Mouse (Mus musculus): ENCODE data around the gene 1700016H13Rik. TPM values are rescaled to one million over a fixed set of nuclear protein-coding genes. Genes with fewer than 3 reads are reported as not detected.

Gene 1700016H13Rik
- total RNA-seq (2021), result under 1 TPM in 1 of 2 experiments, not detected in 1; 0.33 TPM

DNA sequence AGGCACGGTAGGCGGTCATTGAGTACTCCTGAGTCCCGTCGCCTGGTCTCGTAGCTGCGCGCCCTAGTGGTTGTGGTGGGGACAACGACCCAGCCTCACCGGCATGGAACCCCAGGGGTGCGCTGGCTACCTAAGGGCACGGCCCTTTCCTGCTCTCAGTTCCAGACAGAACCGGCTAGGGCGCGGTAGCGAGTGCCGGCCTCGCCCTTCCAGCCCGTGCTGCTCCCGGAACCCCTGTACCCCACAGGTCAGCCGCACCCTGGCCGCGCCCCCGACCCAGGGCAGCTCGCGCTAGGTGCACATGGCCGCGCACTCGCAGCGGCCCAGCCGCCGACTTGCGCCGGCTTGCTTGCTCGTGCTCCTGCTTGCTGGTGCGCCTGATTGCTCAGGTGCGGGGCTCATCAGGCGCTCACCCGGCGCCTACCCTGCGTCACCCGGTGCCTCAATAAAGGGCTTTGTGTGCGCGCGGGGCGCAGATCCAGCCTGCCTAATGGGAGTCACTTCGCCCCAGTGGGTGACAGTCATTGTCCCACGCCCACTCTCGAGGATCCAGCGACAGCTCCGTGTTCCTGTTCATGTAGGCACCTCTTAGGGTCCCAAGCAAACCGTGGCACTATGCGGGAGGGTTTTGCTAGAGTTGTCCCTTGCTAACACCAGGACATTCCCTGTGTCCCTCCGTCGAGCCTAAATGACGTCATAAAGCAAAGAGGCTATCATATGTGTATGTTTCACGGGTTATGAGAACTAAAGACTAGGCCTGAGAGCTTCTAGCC is at the start of gene 1700016H13Rik:
Gene 1700016H13Rik, minus strand, starts transcription at position 665 of the 773 bp plus-strand sequence.
- DNase-seq, result peak; percentile 83

GRCm38 (mm10) chr5:103705331-103705730 is 49.5 kb upstream of the 1700016H13Rik start:
- DNase-seq, result no peak

- DNase-seq, result no peak
These were observed 46.7 kb upstream of the 1700016H13Rik start for GRCm38 (mm10) chr5:103702527-103702926.

DNA sequence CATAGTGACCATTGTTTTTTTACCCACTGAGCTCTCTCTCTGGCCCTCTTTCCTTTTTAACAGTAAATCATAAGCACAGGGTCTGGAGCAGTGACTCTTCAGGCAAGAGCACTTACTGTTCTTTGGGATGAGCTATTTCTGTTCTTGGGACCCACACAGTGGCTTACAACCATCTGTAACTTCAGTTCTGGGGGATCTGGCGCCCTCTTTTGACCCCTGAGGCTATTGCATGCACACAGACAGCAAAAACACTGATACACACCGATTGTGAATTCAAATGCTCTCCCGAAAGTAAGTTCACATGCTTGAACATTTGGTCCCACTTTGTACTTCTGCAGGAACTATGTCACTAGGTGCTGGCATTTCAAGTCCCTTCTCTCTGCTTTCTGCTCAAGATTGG is 45.7 kb upstream of the 1700016H13Rik start:
- no peak for DNase-seq

DNA sequence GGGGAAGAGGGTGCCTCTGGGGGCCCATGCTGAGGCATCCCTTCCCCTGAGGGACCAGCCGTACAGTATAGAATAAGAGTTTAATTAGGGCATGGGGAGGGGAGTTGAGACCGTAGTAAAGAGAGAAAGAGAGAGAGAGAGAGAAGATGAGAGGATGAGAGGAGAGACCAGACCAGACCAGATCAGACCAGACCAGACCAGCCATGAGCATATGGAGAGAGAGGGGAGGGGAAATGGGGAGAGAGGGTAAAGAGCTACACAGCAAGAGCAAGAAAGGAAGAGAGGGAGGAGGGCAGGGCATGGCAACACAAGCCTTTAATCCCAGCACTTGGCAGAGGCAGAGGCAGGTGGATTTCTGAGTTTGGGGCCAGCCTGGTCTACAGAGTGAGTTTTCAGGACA is 44.9 kb upstream of the 1700016H13Rik start:
- no peak for DNase-seq

DNA sequence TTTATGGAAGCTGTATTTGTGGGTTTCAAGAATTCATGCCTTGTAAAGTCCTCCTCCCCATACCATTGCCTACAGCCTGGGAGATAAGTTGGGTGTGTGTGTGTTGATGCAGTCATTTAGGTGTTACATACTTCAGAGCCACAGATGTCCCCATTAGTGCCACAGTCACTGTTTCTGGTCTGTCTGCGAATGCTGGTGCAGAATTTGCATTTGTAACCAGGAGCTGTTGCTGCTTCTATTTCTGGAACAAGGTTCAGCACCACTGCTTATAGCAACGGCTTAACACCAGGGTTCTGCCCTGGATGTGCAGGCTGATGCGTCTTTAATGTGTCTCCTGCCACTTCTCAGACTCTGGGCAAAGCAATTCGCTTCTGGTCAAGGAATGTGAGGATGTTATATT is 43.7 kb upstream of the 1700016H13Rik start:
- no peak for DNase-seq

GRCm38 (mm10) chr5:103698577-103698976 is 42.8 kb upstream of the 1700016H13Rik start:
- DNase-seq, result no peak

DNA sequence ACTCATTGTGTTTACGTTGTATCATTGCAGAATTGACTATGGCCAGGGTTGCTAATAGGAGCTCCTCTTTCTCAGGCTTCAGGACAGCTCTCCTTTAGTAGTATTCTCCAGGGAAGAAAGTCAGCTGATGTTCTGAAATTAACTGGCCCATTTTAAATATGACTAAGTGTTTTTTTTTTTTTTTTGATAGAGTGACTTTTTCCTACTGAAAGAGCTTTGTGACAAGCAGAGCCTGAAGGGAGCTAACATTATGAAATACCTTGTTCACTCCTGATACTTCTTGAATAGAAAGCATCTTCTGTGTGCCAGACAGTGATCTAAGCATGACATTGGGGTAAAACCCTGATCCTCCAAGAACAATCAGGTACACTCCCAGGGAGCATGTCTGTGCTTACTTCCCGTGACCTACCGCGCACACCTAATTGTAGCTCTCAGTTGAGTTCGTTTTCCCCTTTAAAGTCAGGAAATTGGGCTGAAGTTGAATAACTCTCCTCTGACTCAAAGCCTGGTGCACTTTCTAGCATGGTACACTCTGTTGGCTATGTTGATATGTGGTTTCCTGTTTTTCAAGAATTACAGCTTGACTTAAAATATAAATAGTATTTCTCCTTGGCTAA is 42.2 kb upstream of the 1700016H13Rik start:
- DNase-seq, result no peak

DNA sequence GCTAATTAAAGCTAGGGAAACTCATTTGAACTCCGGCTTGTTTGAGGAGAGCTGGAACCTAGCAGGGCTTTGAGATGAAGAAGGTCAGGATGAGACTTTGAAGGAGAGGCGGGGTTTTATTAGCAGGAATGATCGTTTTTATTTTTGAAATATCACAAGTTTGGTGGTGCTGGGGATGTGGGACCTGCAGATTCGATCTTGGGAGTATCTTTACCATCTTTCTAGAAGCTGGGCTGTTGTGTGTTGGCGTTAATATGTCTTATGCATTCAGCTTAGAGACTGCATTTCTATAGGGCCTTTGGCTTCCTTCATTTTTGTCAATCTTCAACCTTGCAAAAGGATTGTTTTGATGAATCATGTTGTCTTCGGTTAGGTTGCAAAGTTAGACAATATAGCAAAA is 38.3 kb upstream of the 1700016H13Rik start:
- no peak for DNase-seq

DNA sequence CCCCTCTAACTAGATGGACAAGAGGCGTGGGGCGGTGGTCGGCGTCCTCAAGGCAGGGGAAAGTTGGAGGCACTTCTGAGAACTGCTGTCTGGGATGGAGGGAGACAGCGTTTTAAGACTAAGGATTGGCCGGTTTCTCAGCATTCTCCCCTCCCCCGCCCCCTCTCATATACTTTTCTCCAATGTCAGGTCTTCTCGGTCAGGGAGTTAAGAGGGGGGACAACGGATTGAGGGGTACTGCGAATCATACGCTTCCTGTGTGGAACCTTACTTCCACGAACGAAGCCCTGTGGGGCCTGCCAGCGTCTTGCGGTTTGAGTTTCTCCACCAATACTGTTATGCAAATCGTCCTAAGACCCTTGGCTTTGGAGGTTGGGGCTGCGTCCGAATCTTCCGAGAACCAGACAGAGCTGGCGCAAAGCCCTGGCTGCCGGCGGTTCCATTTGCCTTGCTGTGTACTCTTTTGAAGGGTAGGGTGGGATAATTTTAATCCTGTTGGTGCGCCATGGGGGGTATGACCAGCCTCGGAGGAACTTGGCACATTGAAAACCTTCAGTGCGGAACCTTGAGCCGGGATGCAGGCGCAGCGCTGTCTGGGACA is 37.3 kb upstream of the 1700016H13Rik start:
- peak; percentile 12 for DNase-seq

- DNase-seq, result no peak
These were observed 36.8 kb upstream of the 1700016H13Rik start for GRCm38 (mm10) chr5:103692531-103693040.

DNA sequence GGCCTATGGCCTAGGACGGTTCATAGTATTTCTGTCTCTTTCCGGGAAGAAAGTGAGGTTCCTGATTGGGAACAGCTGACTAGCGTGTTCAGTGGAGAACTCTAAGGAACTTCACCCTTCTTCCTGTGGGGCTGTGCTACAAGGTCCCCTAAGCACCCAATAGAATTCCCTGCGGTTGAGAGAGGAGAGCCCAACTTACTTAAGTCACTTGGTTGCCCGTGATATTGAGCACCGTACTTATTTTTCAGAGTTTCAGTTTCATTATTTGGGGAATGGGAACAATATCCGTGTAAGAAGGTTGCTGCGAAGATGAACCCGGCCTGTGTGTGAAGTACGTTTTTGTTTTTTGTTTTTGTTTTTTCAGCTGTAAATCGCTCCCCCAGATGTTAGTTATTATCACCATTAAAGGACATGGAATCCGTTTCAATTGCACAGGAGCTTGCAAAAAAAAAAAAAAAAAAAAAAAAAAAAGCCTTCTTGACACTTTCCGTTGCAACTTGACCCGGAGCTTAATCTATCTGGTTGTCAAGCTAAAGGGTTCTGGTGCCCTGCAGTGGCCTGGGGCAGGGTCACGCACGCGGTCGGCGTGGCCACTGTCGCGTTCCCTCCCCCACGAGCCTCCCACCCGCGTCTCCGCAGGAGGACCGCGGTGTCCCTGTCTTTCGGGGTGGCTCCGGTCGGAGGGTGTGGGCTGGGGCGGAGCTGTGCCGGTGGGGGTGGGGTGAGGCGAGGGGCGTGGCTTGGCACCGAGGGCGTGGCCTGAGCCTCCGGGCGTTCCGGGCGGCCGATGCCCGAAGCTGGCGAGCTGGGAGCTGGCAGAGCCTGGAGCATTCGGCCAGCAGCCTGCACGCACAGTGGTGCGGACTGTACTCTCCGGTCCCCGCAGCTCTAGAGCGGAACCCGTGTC is 36.1 kb upstream of the 1700016H13Rik start, which contains the start of gene Aff1:
Gene Aff1, plus strand, starts transcription at position 751 of the 907 bp plus-strand sequence.
- DNase-seq, result peak; percentile 94

- DNase-seq, result no peak
These were observed 35.4 kb upstream of the 1700016H13Rik start for GRCm38 (mm10) chr5:103691171-103691570.

GRCm38 (mm10) chr5:103690190-103690589 is 34.4 kb upstream of the 1700016H13Rik start:
- DNase-seq, result no peak

DNA sequence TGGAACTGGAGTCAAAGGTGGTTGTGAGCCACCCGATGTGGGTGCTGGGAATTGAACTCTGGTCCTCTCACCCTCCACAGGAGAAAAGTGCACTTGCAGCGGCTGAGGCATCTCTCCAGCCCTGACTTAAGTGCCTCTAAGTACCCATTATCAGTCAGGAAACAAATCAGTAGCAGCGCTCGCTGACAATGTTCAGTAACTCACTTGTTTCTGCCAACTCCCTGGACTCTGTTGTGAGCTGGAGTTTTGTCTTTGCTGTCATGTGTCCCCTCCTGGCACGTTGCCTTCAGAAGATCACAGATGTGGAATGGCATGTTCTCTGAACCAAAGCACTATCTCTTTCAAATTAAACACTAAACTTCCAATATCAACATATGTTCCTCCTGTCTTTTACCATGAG is 33.8 kb upstream of the 1700016H13Rik start:
- peak; percentile 23 for DNase-seq

- DNase-seq, result no peak
These were observed 26.0 kb upstream of the 1700016H13Rik start for GRCm38 (mm10) chr5:103681824-103682223.

DNA sequence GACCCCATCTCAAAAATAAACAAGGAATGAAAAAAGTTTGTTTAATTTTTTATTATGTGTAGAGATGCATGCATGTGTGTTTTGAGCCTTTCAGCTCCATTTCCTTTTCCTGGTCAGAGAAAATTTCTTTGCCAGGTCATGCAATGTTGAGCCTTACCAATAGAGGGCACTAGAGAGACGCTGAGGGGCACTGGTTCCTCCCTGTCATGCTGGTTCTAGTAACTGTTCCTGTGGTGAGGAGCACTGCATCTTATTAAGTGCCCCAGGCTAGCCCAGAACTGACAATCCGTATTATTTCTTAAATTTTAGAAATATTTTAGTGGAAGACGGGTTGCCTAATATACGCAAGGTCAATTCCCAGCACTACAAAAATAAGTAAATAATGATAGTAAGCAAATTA is 24.6 kb upstream of the 1700016H13Rik start:
- DNase-seq, result peak; percentile 89

GRCm38 (mm10) chr5:103678974-103679373 is 23.2 kb upstream of the 1700016H13Rik start:
- no peak for DNase-seq

DNA sequence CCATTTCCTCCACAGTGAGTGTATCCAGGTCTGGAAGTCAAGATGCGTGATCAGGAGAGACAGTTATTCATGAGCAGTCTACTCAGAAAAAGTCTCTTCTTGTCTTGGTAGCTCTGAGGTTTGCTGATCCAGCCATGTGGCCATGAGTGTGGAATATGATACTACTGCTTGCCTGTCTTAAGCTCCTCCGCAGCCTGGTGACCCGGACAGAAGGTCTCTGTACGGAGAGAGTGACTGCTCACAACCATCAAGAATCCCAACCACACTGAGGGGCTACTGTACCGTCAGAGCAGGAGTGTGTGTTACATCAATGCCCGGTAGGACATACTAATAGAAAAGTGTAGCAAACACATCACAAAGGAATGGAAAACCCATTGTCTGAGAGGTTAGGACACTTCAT is 22.1 kb upstream of the 1700016H13Rik start:
- no peak for DNase-seq

GRCm38 (mm10) chr5:103676289-103676881 is 20.6 kb upstream of the 1700016H13Rik start:
- no peak for DNase-seq

GRCm38 (mm10) chr5:103674482-103674881 is 18.7 kb upstream of the 1700016H13Rik start:
- no peak for DNase-seq

GRCm38 (mm10) chr5:103673611-103674010 is 17.8 kb upstream of the 1700016H13Rik start:
- no peak for DNase-seq

All from heart, postnatal 4 days (tissue).